Mouse (Mus musculus) bone marrow, adult 2 months (tissue): Measurements from ENCODE around the gene C1ql1. TPM values are rescaled to one million over a fixed set of nuclear protein-coding genes. Genes with fewer than 3 reads are reported as not detected.
"Not testable (repeated sequence)": the region's sequence is repeated elsewhere in the genome, so short reads cannot be mapped to it uniquely, and the experiment has no call there.

Experiments used
- H3K27ac ChIP-seq: fragments of 200-500 bp; 2 replicates; pipeline ENCODE4 v1.5.1; 2012; ENCODE audit warnings: low read depth, mild to moderate bottlenecking, control low read depth, inconsistent platforms, low read length; ENCODE audit not compliant: control insufficient read depth, poor library complexity, insufficient read depth
- H3K4me1 ChIP-seq: fragments of 200-500 bp; 2 replicates; pipeline ENCODE4 v1.6.1; 2011; ENCODE audit warnings: low read length; ENCODE audit not compliant: control insufficient read depth, insufficient read depth
- H3K4me3 ChIP-seq: fragments of 200-500 bp; replicated peaks from 2 replicates; pipeline ENCODE3; 2011; ENCODE audit warnings: mild to moderate bottlenecking, low read depth, low read length, control low read depth; ENCODE audit not compliant: control insufficient read depth
- CTCF ChIP-seq: fragments of 200-500 bp; IDR thresholded peaks from 2 replicates; pipeline ENCODE4 v1.5.1; 2011; ENCODE audit warnings: low read length, control low read depth; ENCODE audit not compliant: control insufficient read depth, insufficient read depth
- POLR2A ChIP-seq: fragments of 200-500 bp; IDR thresholded peaks from 2 replicates; pipeline ENCODE4 v1.6.1; 2011; ENCODE audit warnings: low read depth, mild to moderate bottlenecking, control low read depth, low read length, borderline replicate concordance; ENCODE audit not compliant: control insufficient read depth
- WGBS: fragments of 180-500 bp; shearing (Covaris S2); methylation state at CpG from one replicate; pipeline ENCODE4 v1.1.7; 2018; 5-methylcytosine and 5-hydroxymethylcytosine counted together
- polyA plus RNA-seq: library from polyadenylated mRNA; stranded (reverse); fragments of >200 nt; gene quantifications from 2 replicates; pipeline ENCODE4 v1.2.4, GENCODE M21; 2011; ENCODE audit warnings: low replicate concordance; ENCODE audit not compliant: missing spikeins, insufficient read depth, insufficient read length

Gene C1ql1
- polyA plus RNA-seq, 1 experiment = not detected

DNA sequence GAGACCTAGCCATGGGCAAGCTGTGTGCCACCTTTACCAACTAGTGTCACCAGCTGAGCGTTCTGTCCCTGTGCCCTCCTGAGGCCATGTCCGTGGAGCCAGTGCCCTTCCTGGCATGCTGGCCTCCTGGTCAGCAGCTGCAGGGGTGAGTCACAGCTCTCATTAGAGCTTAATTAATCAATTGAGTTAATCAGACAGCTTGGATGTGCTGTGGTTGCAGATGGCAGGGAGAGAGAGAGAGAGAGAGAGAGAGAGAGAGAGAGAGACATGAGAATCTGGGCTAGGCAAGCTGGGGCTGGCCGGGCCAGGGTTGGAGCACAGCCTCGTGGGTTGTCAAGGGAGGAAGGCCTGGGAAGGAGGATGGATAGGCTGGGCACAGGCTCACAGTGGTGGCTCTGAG is 38.1 kb upstream of the C1ql1 start:
- Histone ChIP-seq H3K4me1 (no peaks in the 10 kb centered on the region), H3K27ac (no peak overlapping the region), H3K4me3 (no peak overlapping the region)
- TF ChIP-seq CTCF = no peak
- no peak for TF ChIP-seq POLR2A
- WGBS = 65% methylated on average over 4 of the region's 4 CpGs

DNA sequence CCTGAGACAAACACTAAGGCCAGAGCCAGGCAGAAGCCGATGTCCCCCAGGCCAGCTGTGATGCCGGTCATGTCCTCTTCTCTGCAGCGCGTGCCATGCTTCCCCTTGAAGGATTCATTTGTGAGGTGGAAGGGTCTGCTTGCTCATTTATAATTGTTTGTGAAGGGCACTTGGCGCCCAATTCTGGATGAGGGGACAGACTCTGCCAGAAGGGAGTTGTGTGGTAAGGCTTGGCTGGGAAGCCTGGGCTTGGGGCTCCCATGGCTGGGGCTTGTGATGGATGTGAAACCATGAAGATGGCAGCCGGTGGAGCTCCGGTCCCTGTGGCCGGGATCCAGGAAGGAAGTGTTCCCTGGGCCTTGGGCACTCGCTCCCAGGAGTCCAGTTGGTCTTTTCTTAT is 37.6 kb upstream of the C1ql1 start:
- WGBS = 87% methylated on average over 9 of the region's 9 CpGs
- Histone ChIP-seq H3K4me1 (no peaks in the 10 kb centered on the region), H3K27ac (no peak overlapping the region), H3K4me3 (no peak overlapping the region)
- TF ChIP-seq POLR2A = no peak

GRCm38 (mm10) chr11:102981151-102981890 is 34.8 kb upstream of the C1ql1 start:
- whole genome bisulfite sequencing = 51% methylated on average over 10 of the region's 10 CpGs
- TF ChIP-seq CTCF = no peak
- no peak for TF ChIP-seq POLR2A
- Histone ChIP-seq H3K4me1 (no peaks in the 10 kb centered on the region), H3K27ac (no peak overlapping the region), H3K4me3 (no peak overlapping the region)

GRCm38 (mm10) chr11:102978052-102978666 is 31.7 kb upstream of the C1ql1 start:
- 42% methylated on average over 6 of the region's 6 CpGs for WGBS

GRCm38 (mm10) chr11:102975966-102976365 is 29.5 kb upstream of the C1ql1 start:
- 80% methylated on average over 9 of the region's 9 CpGs for WGBS
- H3K27ac ChIP-seq, H3K4me3 ChIP-seq, H3K4me1 ChIP-seq: not testable (repeated sequence)
- peak; percentile 32; the same call in 1 of the 2 replicates for TF ChIP-seq CTCF

More at GRCm38 (mm10) chr11:102978052-102978666, 31.7 kb upstream of the C1ql1 start:
- no peaks in the 10 kb centered on the region for H3K4me1 ChIP-seq
- TF ChIP-seq CTCF (no peak), POLR2A (no peak)
- no peak overlapping the region for H3K27ac ChIP-seq
- no peak overlapping the region for H3K4me3 ChIP-seq

GRCm38 (mm10) chr11:102972326-102972725 is 25.8 kb upstream of the C1ql1 start:
- 29% methylated on average over 1 of the region's 1 CpGs for WGBS
- TF ChIP-seq POLR2A (no peak), CTCF (no peak)
- H3K4me3 ChIP-seq = no peak overlapping the region
- no peak overlapping the region for H3K27ac ChIP-seq
- no peaks in the 10 kb centered on the region for H3K4me1 ChIP-seq

- WGBS = 25% methylated on average over 5 of the region's 5 CpGs
- no peak overlapping the region for H3K4me3 ChIP-seq
- H3K27ac ChIP-seq = no peak overlapping the region
- H3K4me1 ChIP-seq = no peaks in the 10 kb centered on the region
- no peak for TF ChIP-seq CTCF
- no peak for TF ChIP-seq POLR2A
Measured at GRCm38 (mm10) chr11:102971604-102972003, 25.1 kb upstream of the C1ql1 start.

- H3K27ac ChIP-seq = no peak overlapping the region
- no peak for TF ChIP-seq CTCF
- no peak for TF ChIP-seq POLR2A
- no peaks in the 10 kb centered on the region for H3K4me1 ChIP-seq
- WGBS = 69% methylated on average over 16 of the region's 16 CpGs
- H3K4me3 ChIP-seq = no peak overlapping the region
Measured at GRCm38 (mm10) chr11:102964547-102965091, 18.1 kb upstream of the C1ql1 start.
